Mouse (Mus musculus): ENCODE measurements around the gene Uck2. TPM values are rescaled to one million over a fixed set of nuclear protein-coding genes. Genes with fewer than 3 reads are reported as not detected.

The Uck2 gene
- polyA plus RNA-seq (2017; shearing (Covaris generic)) = 35.3 TPM

DNA sequence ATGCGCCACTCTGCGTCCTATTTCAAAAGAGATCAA, at the start of gene Uck2:
TSS of gene Uck2 (minus strand) at position 1 of the 36 bp plus-strand sequence.

GRCm38 (mm10) chr1:167308261-167309054, 23.3 kb upstream of the Uck2 start, which contains the start of gene Tmco1:
Gene Tmco1, plus strand, starts transcription at chr1:167308378.

Other genes starting within 250 kb of the Uck2 start
- 102 TPM for gene Tmco1, start 23.1 kb upstream of the Uck2 start, polyA plus RNA-seq (2017; shearing (Covaris generic))
- 84.2 TPM for gene Aldh9a1, start 64.7 kb upstream of the Uck2 start, polyA plus RNA-seq (2017; shearing (Covaris generic))
- gene Mgst3, start 108.5 kb upstream of the Uck2 start, polyA plus RNA-seq (2017; shearing (Covaris generic)) = 4.8 TPM
- gene Lrrc52, start 181.5 kb upstream of the Uck2 start, polyA plus RNA-seq (2017; shearing (Covaris generic)) = not detected

All from CD4-positive, CD25-positive, alpha-beta regulatory T cell, adult 9 weeks (primary cell).